Mouse (Mus musculus) kidney, postnatal 25 days (tissue): Measurements from ENCODE around the gene Etfbkmt.
"Not testable (repeated sequence)": the region's sequence is repeated elsewhere in the genome, so short reads cannot be mapped to it uniquely, and the experiment has no call there.

Experiments used
- DNase-seq, 2 experiments: peaks; one replicate each; pipeline ENCODE4 v3.0.0; 2021; ENCODE audit warnings: mixed read lengths in 2 of 2

Gene Etfbkmt

GRCm38 (mm10) chr6:149139471-149139870 lies at the start of gene Etfbkmt:
Gene Etfbkmt, plus strand, starts transcription at chr6:149139849.
- no peak for DNase-seq

- no peak for DNase-seq
Observed at GRCm38 (mm10) chr6:149092406-149092805, 47.2 kb upstream of the Etfbkmt start.

GRCm38 (mm10) chr6:149093465-149093864 lies 46.2 kb upstream of the Etfbkmt start:
- peak; percentile 37 to 57 for DNase-seq

- no peak for DNase-seq
Observed at GRCm38 (mm10) chr6:149094555-149094954, 45.1 kb upstream of the Etfbkmt start.

GRCm38 (mm10) chr6:149095389-149095788 lies 44.3 kb upstream of the Etfbkmt start:
- DNase-seq, result peak in 1 of 2 experiments; percentile 32

- DNase-seq, result no peak
Observed at GRCm38 (mm10) chr6:149096233-149096632, 43.4 kb upstream of the Etfbkmt start.

- DNase-seq, result no peak
Observed at GRCm38 (mm10) chr6:149097276-149097675, 42.4 kb upstream of the Etfbkmt start.

GRCm38 (mm10) chr6:149098993-149099392 lies 40.7 kb upstream of the Etfbkmt start:
- no peak for DNase-seq

- peak; percentile 82 to 91 for DNase-seq
Observed at GRCm38 (mm10) chr6:149100174-149101075, 39.2 kb upstream of the Etfbkmt start.

- DNase-seq, result peak; percentile 85 to 93
Observed at GRCm38 (mm10) chr6:149101076-149101942, 38.3 kb upstream of the Etfbkmt start, which contains the start of gene Dennd5b. Gene Dennd5b, minus strand, starts transcription at chr6:149101680.

GRCm38 (mm10) chr6:149101943-149102243 lies 37.8 kb upstream of the Etfbkmt start:
- DNase-seq, result no peak

GRCm38 (mm10) chr6:149103451-149103850 lies 36.2 kb upstream of the Etfbkmt start:
- DNase-seq, result no peak

GRCm38 (mm10) chr6:149107615-149108014 lies 32.0 kb upstream of the Etfbkmt start:
- no peak for DNase-seq

GRCm38 (mm10) chr6:149108909-149109308 lies 30.7 kb upstream of the Etfbkmt start:
- DNase-seq, result no peak

- peak in 1 of 2 experiments; percentile 38 for DNase-seq
Observed at GRCm38 (mm10) chr6:149116992-149117391, 22.7 kb upstream of the Etfbkmt start.

- DNase-seq, result peak; percentile 50 to 76
Observed at GRCm38 (mm10) chr6:149118935-149119334, 20.7 kb upstream of the Etfbkmt start.

GRCm38 (mm10) chr6:149119853-149120252 lies 19.8 kb upstream of the Etfbkmt start:
- peak in 1 of 2 experiments; percentile 91 for DNase-seq

GRCm38 (mm10) chr6:149123042-149123441 lies 16.6 kb upstream of the Etfbkmt start:
- no peak for DNase-seq

- DNase-seq, result peak; percentile 62 to 74
Observed at GRCm38 (mm10) chr6:149126675-149127074, 13.0 kb upstream of the Etfbkmt start.

GRCm38 (mm10) chr6:149129870-149130269 lies 9.8 kb upstream of the Etfbkmt start, which contains the start of gene Gm10203:
Gene Gm10203, plus strand, starts transcription at chr6:149130170.
- DNase-seq, result not testable (repeated sequence)

- no peak for DNase-seq
Observed at GRCm38 (mm10) chr6:149131111-149131510, 8.5 kb upstream of the Etfbkmt start.

- DNase-seq, result peak; percentile 43 to 59
Observed at GRCm38 (mm10) chr6:149132311-149133077, 7.2 kb upstream of the Etfbkmt start.
